Mouse (Mus musculus) spleen, postnatal 10 days (tissue): Measurements from ENCODE around the gene Tcl1b4.
"Not testable (repeated sequence)": the region's sequence is repeated elsewhere in the genome, so short reads cannot be mapped to it uniquely, and the experiment has no call there.

Experiments
- DNase-seq, 2 experiments: peaks; one replicate each; pipeline ENCODE4 v3.0.0; 2021 to 2022; ENCODE audit warnings: low spot score in 2 of 2

Gene Tcl1b4

DNA sequence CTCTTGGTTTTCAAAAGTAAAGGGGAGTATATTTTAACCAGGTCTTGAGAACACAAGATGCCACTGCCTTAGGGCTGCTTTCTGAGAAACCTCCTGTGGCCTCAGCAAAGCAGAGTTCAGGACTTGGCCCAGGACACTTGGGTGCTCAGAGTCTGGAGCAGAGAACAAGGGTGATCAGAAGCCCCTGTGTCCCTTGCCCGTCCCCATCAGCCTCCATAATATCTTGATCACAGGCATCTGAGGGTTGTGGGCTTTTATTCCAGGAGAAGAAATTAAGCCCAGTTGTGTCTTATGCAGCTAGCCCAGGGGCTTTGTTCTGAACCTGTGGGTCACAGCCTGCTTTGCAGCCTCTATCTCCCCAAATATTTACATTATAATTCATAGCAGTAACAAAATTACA, at the start of gene Tcl1b4:
Tcl1b4 (plus strand) TSS at position 301 of the 400 bp plus-strand sequence.
- not testable (repeated sequence) for DNase-seq

DNA sequence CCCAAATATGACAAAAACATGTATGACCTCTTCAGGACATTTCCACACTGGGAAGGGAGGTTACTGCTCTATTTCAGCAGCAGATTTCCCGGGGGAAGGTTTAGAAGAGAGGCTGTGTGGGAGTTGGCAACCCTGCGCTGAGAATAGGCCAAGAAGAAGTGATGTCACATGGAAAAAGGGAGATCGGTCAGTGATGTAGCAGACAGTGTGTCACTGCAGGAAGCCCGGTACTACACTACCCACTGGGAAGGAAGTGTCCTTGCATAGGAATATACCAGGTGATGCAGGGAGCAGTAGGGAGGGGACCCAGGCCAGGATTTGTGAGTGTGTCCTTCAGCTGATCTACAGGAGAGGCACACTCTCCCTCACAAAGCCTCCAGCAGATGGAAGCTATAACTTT, 46.5 kb upstream of the Tcl1b4 start:
- DNase-seq, result not testable (repeated sequence)

DNA sequence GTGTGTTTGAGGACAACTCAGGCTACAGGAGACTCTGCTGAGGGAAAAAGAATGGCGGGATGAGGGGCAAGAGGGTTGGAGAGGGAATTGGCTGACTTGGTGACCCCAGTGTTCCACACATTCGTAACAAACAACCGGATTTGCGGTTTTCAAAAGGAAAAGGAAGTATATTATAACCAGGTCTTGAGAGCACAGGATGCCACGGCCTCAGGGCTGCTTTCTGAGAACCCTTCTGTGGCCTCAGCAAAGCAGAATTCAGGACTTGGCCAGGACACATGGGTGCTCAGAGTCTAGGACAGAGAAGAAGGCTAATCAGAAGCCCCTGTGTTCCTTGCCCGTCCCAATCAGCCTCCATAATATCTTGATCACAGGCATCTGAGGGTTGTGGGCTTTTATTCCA, 42.9 kb upstream of the Tcl1b4 start:
- no peak for DNase-seq

DNA sequence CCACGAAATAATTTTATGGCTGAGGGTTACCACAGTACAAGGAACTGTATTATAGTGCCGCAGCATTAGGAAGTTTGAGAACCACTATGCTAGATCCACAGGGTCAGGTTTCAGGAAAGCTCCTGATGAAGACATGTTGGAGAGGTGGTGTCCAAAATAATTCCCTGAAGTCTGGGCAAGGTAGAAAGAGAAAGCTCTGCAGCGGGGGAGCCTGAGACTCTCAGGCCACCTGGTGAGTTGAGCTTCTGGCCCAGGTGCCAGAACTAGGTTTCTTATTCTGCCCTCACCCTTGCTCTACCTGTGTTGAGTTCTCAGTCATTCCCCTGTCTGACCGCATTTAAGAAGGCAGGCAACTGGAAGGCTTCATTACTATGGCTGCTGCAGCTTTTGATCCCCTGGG, 42.4 kb upstream of the Tcl1b4 start, which contains the start of gene Tcl1b1:
Tcl1b1 (plus strand) TSS at position 301 of the 400 bp plus-strand sequence.
- DNase-seq, result no peak

DNA sequence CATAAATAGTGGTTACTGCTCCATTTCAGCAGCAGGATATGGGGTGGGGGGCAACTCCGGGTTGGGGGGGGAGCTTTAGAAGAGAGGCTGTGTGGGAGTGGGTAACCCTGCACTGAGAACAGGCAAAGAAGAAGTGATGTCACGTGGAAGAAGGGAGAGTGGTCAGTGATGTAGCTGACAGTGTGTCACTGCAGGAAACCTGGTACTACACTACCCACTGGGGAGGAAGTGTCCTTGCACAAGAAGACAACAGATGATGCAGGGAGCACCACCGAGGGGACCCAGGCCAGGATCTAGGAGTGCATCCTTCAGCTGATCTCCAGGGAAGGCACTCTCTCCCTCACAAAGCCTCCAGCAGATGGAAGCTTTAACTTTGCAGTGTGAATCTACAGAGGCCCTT, 35.0 kb upstream of the Tcl1b4 start:
- DNase-seq, result no peak

DNA sequence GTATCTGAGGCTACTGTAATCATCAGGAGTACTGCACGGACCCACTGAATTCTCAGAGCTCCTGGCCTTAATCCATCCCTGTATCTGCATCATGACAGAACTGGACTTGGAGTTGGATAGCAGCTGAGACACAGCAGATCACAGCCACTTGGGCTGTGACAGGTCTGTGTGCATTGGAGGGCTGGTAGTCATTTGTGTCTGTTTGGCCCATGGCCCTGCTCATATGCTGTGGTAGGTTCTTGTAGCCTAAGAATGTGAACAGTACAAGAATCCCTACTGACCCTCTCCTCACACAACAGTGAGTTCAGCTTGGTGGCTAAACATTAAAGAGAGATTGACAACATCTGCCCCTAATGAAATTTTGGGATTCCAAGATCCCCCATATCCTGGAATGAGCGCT, 28.4 kb upstream of the Tcl1b4 start:
- DNase-seq, result no peak

DNA sequence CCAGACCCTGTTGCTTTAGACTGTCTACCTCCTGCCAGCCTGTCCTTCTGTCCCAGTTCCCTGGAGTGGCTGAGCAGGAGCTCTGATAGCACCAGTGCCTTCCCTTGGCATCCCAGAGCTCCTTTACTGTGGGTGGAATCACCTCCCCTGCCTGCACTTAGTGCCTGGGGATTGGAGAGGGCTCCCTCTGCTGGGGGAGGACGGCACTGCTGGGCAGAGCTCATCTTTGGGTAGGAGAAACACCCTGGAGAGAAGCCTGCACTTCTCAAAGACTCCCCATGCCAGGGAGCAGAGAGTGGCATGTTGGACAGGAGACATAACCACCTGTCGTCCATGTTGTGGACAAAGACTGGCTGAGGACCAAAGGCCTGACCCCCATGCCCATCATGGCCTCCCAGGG, 27.4 kb upstream of the Tcl1b4 start:
- DNase-seq, result peak; percentile 59 to 78

DNA sequence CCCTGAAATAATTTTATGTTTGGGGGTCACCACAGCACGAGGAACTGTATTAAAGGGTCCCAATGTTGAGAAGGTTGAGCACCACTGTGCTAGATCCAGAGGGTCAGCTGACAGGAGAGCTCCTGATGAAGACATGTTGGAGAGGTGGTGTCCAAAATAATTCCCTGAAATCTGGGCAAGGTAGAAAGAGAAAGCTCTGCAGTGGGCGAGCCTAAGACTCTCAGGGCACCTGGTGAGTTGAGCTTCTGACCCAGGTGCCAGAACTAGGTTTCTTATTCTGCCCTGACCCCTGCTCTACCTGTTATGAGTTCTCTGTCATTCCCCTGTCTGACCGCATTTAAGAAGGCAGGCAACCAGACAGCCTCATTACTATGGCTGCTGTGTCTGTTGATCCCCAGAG, 25.7 kb upstream of the Tcl1b4 start, which contains the start of gene Tcl1b5:
Tcl1b5 (plus strand) TSS at position 301 of the 400 bp plus-strand sequence.
- not testable (repeated sequence) for DNase-seq

DNA sequence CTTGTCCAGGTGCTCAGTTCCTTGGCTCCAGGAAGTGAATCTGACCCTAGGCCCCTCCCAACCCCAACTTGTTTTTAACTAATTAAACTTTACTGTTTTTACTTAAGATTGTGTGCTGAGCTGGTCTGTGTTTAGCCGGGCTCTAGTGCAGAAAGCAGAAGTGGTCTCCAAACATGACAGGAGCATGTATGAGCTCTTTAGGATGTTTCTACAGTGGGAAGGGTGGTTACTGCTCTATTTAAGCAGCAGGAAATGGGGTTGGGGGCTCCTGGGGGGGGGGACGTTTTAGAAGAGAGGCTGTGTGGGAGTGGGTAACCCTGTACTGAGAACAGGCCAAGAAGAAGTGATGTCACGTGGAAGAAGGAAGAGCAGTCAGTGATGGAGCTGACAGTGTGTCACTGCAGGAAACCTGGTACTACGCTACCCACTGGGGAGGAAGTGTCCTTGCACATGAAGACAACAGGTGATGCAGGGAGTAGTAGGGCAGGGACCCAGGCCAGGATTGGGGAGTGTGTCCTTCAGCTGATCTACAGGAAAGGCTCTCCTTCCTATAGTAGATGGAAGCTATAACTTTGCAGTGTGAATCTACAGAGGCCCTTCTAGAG, 20.6 kb upstream of the Tcl1b4 start:
- DNase-seq, result not testable (repeated sequence)

DNA sequence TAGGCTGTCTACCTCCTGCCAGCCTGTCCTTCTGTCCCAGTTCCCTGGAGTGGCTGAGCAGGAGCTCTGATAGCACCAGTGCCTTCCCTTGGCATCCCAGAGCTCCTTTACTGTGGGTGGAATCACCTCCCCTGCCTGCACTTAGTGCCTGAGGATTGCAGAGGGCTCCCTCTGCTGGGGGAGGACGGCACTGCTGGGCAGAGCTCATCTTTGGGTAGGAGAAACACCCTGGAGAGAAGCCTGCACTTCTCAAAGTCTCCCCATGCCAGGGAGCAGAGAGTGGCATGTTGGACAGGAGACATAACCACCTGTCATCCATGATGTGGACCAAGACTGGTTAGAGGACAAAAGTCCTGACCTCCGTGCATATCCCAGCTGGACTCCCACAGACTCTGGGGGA, 12.8 kb upstream of the Tcl1b4 start:
- peak in 1 of 2 experiments; percentile 34 for DNase-seq

DNA sequence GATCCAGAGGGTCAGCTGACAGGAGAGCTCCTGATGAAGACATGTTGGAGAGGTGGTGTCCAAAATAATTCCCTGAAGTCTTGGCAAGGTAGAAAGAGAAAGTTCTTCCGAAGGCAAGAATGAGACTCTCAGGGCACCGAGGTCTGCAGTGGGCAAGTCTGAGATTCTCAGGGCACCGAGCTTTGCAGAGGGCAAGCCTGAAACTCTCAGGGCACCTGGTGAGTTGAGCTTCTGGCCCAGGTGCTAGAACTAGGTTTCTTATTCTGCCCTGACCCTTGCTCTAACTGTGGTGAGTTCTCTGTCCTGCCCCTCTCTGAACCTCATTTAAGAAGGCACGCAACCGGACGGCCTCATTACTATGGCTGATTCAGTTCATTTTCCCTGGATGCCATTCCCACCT, 11.0 kb upstream of the Tcl1b4 start, which contains the start of gene Tcl1b3:
Tcl1b3 (plus strand) TSS at position 301 of the 400 bp plus-strand sequence.
- DNase-seq, result not testable (repeated sequence)

DNA sequence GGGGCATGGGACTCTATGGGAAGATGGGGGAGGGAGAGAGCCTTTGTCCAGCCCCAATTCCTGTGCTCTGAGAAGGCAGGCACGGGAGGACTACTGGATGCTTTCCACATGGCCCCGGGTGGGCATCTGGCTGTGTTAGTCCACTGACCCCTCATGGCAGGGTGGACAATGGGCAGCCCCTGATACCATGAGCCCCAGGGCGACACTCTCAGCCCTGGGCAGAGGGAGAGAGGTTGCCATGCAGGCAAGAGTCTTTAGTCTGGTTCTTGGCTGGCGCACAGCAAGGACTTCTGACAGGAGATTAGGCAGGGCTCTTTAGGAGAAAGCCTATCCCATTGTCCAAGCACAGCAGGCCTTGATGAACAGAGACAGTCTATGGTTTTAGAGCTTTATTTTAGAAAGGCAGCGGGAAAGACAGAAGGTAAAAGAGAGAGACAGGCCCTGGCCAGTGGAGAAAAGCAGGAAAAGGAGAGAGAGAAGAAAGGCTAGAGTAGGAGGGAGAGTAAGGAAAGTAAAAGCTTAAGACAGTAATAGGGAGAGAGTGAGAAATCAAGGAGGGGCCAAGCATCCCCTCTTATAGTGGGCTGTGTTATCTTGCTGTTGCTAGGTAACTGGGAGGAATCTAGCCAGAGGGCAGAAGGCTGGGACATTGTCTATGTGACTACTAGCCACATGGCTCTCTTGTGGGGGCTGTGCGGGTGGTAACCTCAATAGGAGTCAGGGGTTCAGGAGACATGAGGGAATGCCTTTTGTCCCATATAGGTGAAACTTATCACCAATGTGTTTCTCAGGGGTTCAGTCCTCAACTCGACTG, 1.9 kb upstream of the Tcl1b4 start:
- DNase-seq, result not testable (repeated sequence)

DNA sequence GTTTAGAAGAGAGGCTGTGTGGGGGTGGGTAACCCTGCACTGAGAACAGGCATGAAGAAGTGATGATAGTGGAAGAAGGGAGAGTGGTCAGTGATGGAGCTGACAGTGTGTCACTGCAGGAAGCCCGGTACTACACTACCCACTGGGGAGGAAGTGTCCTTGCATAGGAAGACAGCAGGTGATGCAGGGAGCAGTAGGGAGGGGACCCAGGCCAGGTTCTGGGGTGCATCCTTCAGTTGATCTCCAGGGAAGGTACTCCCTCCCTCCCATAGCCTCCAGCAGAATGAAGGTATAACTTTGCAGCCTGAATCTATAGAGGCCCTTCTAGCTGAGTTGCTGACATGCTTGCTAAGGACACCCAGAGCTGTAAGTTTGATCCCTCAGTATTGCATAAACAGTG, 5.3 kb downstream of the Tcl1b4 start:
- DNase-seq, result no peak

DNA sequence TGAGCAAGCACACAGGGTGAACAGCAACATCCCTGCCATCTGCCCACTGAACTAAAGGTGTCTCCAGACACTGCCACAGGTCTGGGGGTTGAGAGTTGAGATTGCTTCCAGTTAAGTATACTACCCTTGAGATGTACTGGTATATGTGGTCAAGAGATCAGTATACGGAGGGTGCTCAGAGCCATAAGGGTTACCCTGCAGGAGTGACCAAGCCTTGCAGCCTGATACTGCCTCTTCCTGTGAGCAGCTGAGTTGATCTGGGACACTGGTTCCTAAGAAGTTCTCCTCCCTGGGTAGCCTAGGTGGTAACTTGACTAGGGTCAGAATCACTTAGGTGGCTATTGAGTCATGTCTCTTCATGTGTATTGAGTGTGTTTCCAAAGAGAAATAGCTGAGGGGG, 6.7 kb downstream of the Tcl1b4 start:
- no peak for DNase-seq

DNA sequence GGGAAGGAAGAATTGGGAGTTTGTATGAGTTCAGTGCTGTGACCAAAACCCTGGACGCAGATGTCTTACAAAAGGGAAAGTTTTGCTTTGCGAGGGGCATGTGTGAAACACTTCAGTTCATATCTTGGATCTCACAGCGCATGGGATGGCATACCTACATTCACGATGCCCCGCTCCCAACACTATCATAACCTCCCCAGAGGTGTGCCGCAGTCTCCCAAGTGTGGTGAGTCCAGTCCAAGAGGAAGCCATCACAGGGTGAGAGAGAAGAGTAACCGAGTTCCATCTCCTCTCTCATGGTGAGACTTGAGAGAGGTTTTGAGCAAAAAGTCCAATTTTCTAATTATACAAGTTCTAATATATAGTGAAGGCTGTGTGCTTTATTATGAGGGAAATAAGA, 7.5 kb downstream of the Tcl1b4 start:
- no peak for DNase-seq

DNA sequence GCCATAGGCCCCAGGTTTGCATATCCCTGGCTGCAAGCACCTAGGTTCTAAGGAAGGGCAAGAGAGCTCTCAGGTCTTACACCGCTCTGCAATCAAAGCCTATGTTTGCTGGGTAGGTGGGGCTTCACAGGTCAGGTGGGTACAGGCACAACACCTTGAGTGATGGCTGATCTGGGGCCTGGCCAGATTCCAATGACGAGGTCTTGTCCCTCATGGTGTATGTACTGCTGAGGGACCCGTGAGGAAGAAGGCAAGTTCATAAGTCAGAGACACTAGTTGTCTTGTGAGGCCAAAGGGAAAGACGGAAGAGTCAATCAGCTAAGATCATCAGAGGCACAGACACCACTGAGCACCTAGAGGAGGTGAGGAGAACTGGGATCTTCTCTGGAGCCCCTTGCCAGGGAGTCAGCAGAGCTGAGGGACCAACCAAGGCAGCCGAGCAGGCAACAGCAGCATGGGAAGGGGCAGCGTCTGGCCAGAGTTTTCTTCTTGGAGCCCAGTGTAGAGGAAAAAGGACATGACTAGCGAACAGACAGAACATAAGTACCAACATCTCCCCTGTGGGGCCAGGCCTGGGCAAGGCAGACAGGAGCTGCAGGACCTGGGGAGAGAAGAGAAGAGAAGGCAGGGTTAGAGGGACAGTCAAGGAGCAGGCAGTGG, 15.5 kb downstream of the Tcl1b4 start:
- DNase-seq, result no peak

DNA sequence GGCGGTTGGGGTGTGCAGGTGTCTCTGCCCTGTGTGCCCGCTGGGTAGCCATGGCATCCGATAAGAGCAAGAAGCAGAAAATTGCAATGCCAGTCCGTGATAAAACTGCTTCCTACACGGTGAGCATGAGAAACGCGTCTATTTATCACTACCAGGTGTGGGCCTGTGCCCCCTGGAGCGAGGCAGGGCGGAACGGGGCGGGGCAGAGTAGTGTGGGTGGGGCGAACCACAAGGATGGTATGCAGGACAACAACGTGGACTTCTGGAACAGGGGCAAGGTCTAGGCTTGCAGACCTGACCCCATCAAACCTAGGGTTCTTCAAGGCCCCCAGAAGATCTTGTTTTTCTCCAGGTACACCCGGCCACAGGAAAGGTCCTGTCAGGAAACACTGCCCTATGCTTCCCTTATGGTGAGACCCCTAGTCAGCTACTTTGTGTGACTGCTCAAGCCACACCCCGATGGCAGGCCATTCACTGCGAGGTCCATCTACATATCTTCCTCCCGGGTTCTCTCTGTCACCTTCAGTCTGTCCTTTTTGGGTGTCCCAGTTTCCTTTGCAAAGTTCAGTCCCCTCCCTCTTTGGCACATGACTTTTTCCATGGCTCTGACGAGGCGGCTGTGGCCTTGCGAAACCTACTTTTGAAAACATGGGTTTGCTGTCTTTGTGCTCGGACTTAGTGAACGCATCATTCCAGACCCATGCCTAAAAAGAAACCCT, 21.0 kb downstream of the Tcl1b4 start, which contains the start of gene Tcl1:
Tcl1 (minus strand) TSS at position 193 of the 719 bp plus-strand sequence.
- no peak for DNase-seq

DNA sequence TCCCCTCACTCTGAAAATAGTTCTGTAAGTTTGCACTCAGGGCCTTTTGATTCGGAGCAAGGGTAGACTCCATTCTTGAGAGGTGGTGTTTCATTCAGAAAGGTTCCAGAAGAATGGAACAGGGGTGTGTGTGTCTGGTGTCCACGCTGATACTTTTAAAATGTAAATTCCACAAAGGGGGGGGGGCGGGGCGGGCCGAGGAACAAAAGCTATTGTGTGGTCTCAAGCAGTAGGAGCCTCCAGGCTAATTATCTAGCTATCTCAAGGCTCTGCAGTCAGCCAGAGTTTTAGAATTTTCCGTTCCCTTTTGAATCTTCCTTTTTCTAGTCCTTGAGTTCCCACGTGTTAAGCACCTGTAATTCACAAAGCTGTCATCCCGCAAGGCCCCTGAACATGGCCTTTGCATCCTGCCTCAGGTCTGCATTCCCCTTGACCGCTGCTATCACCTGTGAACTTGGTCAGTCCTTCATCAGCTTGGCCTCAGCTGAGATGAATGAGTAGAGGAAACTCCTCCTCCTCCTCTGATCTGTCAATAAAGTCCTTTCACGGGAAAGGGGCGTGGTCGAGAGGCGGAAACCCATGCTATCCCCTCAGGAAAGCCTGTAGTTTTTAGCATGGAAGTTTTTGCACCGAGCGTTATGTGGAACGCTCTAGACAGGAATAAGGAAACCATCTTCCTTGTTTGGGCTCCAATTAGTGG, 23.0 kb downstream of the Tcl1b4 start:
- DNase-seq, result no peak

DNA sequence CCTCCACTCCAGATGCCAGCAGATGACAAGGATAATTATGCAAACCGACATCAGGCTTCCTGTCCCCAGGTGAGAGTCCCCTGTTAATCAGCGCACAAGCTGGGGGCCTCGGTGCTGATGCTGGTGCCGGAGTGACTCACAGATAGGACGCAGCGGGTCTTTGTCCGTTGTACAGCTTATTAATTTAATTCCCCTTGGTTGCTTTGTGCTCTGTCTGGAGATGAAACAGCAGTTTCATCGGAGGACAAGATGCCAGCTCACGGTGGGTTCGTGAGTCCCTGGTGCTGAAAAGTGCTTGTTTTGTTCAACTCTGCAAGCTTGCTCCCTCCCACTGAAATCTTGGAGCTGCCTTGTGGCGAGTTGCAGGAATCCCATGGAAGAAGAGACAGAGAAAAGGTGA, 32.6 kb downstream of the Tcl1b4 start:
- no peak for DNase-seq

DNA sequence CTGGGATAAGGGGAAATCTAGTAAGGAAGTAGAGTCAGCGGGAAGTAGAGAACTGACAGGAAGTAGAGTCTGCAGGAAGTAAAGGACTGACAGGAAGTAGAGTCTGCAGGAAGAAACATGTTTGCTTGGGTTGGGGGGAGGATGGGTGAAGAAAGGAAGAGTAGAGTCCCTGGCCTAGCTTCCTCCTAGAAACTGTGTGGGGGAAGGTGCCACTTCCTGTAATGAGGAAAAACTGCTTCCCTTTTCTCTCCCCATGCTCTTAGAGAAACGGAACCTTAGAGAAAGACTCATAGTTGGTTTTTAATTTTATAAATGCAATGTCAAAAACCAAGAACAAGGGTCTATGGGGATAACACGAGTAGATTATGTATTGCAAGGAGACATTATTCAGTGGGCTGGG, 33.3 kb downstream of the Tcl1b4 start:
- DNase-seq, result no peak

DNA sequence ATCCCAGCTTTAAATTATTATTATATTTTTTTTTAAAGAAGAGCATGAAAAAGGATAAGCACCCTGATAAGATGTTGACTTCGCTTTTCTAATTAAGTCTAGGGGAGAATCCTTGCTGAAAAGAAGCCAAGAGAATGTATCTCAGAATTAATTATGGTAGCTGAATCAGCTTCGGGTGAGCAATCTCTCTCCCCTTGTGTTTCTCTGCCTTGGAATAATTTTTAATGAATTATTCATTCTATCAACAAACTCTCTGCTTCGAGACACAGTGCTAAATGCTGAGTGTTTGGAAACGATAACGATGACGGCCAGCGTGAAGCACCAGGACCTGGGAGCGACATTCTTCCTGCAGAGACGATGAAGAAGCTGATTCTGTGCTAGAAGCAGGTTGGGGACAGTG, 37.3 kb downstream of the Tcl1b4 start:
- no peak for DNase-seq
